Mouse (Mus musculus): ENCODE data around the gene Btrc. TPM values are rescaled to one million over a fixed set of nuclear protein-coding genes. Genes with fewer than 3 reads are reported as not detected.

Gene Btrc
- polyA plus RNA-seq, 1 experiment from 2014 or later = 43.5 TPM

GRCm38 (mm10) chr19:45529294-45529693, 165.8 kb downstream of the Btrc start:
- H3K36me3 ChIP-seq (ENCODE audit: insufficient read depth) = peaks cover 27% of the 10 kb centered on the region
- WGBS = 70% methylated on average over 5 of the region's 5 CpGs
- TF ChIP-seq CTCF (IDR thresholded peaks at IDR 0.05; ENCODE audit: low read depth) = no peak
- H3K27me3 ChIP-seq (ENCODE audit: insufficient read depth, low read length) = no peaks in the 10 kb centered on the region
- no peak overlapping the region for H3K4me3 ChIP-seq (ENCODE audit: low read depth, low read length)
- no peaks in the 10 kb centered on the region for H3K9me3 ChIP-seq (ENCODE audit: low read depth, low read length)
- peak overlapping the region; percentile 69; the same call in 1 of the 2 replicates for H3K27ac ChIP-seq (ENCODE audit: low read depth)
- ATAC-seq (ENCODE audit: insufficient read depth) (no peak), DNase-seq (no peak)
- H3K4me2 ChIP-seq = no peak overlapping the region
- H3K4me1 ChIP-seq (ENCODE audit: insufficient read depth) = no peaks in the 10 kb centered on the region; the same call in 1 of the 2 replicates
- no peak overlapping the region for H3K9ac ChIP-seq

DNA sequence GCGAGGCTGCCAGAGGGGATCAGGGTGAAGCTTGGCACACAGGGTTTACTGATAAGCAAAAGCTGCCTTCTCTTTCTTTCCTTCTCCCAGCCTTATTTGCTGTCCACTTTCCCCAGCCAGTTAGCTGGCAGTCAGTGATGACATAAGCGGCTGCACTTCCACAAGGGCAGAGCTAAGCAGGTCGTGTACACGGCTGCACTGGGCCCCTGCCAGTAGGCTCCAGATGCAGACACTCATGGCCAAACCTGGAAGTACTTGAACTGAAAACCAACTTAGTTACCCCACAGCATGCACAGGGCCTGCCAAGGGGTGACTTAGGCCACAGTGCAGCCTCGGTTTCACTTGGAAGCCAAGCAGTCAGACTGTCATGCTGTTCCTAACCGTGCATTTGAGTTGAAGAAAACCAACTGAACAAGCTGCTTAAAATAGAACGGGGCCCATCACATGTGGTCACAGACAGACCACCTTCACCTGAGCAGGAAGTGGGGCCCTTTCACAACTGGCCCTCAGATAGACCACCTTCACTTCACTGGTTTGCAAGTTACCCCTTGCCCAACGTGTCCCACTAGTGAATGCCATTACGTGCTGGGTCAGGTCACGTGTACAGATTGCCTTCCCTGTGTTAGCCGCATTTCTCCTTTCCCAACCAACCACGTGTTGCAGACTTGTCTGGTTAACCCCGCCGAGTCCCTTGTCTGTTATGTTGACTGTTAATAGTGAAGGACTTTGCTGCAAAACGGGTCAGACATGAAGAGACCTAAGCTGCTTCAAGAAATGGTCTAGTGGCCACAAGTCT, 166.9 kb downstream of the Btrc start:
- Histone ChIP-seq H3K4me3 (ENCODE audit: low read depth, low read length) (no peak overlapping the region), H3K27ac (ENCODE audit: low read depth) (peak overlapping the region; percentile 69), H3K4me2 (no peak overlapping the region), H3K36me3 (ENCODE audit: insufficient read depth) (peaks cover 24% of the 10 kb centered on the region), H3K9me3 (ENCODE audit: low read depth, low read length) (no peaks in the 10 kb centered on the region), H3K27me3 (ENCODE audit: insufficient read depth, low read length) (no peaks in the 10 kb centered on the region), H3K4me1 (ENCODE audit: insufficient read depth) (no peaks in the 10 kb centered on the region; the same call in 1 of the 2 replicates), H3K9ac (no peak overlapping the region)
- peak; percentile 53 for DNase-seq
- no peak for TF ChIP-seq CTCF (IDR thresholded peaks at IDR 0.05; ENCODE audit: low read depth)
- WGBS = 55% methylated on average over 15 of the region's 15 CpGs
- ATAC-seq (ENCODE audit: insufficient read depth) = peak; percentile 49; the same call in 1 of the 2 replicates

DNA sequence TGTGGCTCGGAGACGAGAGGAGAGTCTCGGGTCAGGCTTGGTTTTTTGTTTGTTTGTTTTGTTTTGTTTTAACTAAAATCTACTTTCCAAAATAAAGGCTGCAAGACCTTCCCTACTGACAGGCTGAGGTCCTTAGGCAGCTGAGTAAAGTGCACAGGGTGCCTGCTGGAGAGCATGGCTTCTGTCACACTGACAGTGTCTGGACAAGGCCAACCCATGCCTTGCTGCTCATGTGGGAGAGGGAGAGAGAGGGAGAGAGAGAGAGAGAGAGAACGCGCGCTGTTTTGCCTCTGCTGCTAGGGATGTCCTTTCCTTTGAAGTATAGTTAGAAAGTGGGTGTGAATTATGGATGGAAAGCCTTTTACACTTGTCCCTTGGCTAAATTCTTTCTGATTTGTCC, 168.0 kb downstream of the Btrc start:
- no peak for DNase-seq

DNA sequence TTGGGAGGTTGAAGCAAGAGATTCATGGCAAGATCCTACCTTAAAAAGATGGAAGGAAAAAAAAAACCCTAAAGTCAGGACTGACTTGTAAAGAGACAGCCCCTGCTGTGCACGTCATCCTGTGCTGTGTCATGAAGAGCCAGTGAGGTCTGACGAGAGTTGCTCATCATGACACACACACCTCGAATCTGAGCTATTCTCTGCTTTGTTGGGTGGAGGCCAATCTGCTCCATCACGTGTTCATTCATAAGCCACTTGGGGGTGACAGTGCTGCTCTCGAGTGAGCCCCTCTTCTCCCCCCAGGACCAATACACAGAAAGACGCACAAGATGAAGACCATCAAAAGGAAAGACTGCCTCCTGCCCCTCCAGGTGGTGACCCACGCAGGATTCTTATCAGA, 170.1 kb downstream of the Btrc start:
- no peak for DNase-seq
- no peaks in the 10 kb centered on the region for H3K27me3 ChIP-seq (ENCODE audit: insufficient read depth, low read length)
- no peak overlapping the region for H3K9ac ChIP-seq
- H3K36me3 ChIP-seq (ENCODE audit: insufficient read depth) = peaks cover 11% of the 10 kb centered on the region; the same call in 1 of the 2 replicates
- no peak overlapping the region for H3K4me3 ChIP-seq (ENCODE audit: low read depth, low read length)
- H3K27ac ChIP-seq (ENCODE audit: low read depth) = no peak overlapping the region
- no peaks in the 10 kb centered on the region; the same call in 1 of the 2 replicates for H3K4me1 ChIP-seq (ENCODE audit: insufficient read depth)
- no peak for TF ChIP-seq CTCF (IDR thresholded peaks at IDR 0.05; ENCODE audit: low read depth)
- no peak overlapping the region for H3K4me2 ChIP-seq
- ATAC-seq (ENCODE audit: insufficient read depth) = no peak
- H3K9me3 ChIP-seq (ENCODE audit: low read depth, low read length) = no peaks in the 10 kb centered on the region
- WGBS = 50% methylated on average over 7 of the region's 7 CpGs

More for the DNA sequence above, 168.0 kb downstream of the Btrc start:
- H3K9ac ChIP-seq = no peak overlapping the region
- ATAC-seq (ENCODE audit: insufficient read depth) = no peak
- no peak overlapping the region for H3K4me3 ChIP-seq (ENCODE audit: low read depth, low read length)
- H3K27me3 ChIP-seq (ENCODE audit: insufficient read depth, low read length) = no peaks in the 10 kb centered on the region
- H3K27ac ChIP-seq (ENCODE audit: low read depth) = no peak overlapping the region
- H3K36me3 ChIP-seq (ENCODE audit: insufficient read depth) = peaks cover 24% of the 10 kb centered on the region
- no peak for TF ChIP-seq CTCF (IDR thresholded peaks at IDR 0.05; ENCODE audit: low read depth)
- 48% methylated on average over 6 of the region's 6 CpGs for WGBS
- H3K4me1 ChIP-seq (ENCODE audit: insufficient read depth) = no peaks in the 10 kb centered on the region; the same call in 1 of the 2 replicates
- no peaks in the 10 kb centered on the region for H3K9me3 ChIP-seq (ENCODE audit: low read depth, low read length)
- H3K4me2 ChIP-seq = no peak overlapping the region

DNA sequence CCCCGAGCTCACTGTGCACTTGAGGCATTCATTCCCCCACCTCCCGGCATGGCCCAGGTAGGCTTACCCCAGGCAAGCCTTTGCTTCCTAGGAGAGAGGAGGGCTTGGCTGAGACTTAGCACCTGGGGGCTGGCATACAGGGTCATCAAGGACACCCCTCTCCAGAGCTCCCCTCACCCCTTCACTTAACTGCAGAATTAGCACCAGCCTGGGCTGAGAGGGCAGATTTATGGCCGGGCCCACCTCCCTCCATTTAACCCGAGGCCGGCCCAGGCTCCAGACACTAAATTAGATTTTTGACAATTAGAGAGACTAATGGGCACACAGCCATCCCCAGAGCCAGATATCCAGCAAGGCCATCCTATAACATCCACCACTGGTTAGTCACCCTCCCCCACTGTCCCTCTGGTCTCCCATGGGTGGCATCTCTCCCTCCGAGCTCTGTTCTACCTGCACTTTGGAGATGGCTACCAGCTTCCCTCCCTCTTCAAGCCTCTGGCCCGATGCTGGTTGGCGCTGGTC, 171.7 kb downstream of the Btrc start:
- ATAC-seq (ENCODE audit: insufficient read depth) (no peak), DNase-seq (no peak)
- H3K4me2 ChIP-seq = no peak overlapping the region
- TF ChIP-seq CTCF (IDR thresholded peaks at IDR 0.05; ENCODE audit: low read depth) = no peak
- no peak overlapping the region for H3K9ac ChIP-seq
- 69% methylated on average over 8 of the region's 8 CpGs for WGBS
- no peaks in the 10 kb centered on the region; the same call in 1 of the 2 replicates for H3K4me1 ChIP-seq (ENCODE audit: insufficient read depth)
- no peaks in the 10 kb centered on the region for H3K9me3 ChIP-seq (ENCODE audit: low read depth, low read length)
- H3K4me3 ChIP-seq (ENCODE audit: low read depth, low read length) = no peak overlapping the region
- no peak overlapping the region for H3K27ac ChIP-seq (ENCODE audit: low read depth)
- H3K36me3 ChIP-seq (ENCODE audit: insufficient read depth) = 0 out of 2 replicates have a peak, but pooled peaks cover 2% of the 10 kb centered on the region
- peaks cover 5% of the 10 kb centered on the region; the same call in 1 of the 2 replicates for H3K27me3 ChIP-seq (ENCODE audit: insufficient read depth, low read length)

GRCm38 (mm10) chr19:45535929-45536328, 172.4 kb downstream of the Btrc start:
- WGBS = 37% methylated on average over 6 of the region's 6 CpGs
- no peak for ATAC-seq (ENCODE audit: insufficient read depth)
- H3K4me3 ChIP-seq (ENCODE audit: low read depth, low read length) = no peak overlapping the region
- no peaks in the 10 kb centered on the region for H3K9me3 ChIP-seq (ENCODE audit: low read depth, low read length)
- DNase-seq = no peak
- H3K27me3 ChIP-seq (ENCODE audit: insufficient read depth, low read length) = peaks cover 11% of the 10 kb centered on the region
- TF ChIP-seq CTCF (IDR thresholded peaks at IDR 0.05; ENCODE audit: low read depth) = no peak
- H3K9ac ChIP-seq = no peak overlapping the region
- no peak overlapping the region for H3K4me2 ChIP-seq
- H3K4me1 ChIP-seq (ENCODE audit: insufficient read depth) = peaks cover 1% of the 10 kb centered on the region; the same call in 1 of the 2 replicates
- no peak overlapping the region for H3K27ac ChIP-seq (ENCODE audit: low read depth)
- H3K36me3 ChIP-seq (ENCODE audit: insufficient read depth) = no peaks in the 10 kb centered on the region

- Histone ChIP-seq H3K4me3 (ENCODE audit: low read depth, low read length) (no peak overlapping the region), H3K27ac (ENCODE audit: low read depth) (no peak overlapping the region), H3K27me3 (ENCODE audit: insufficient read depth, low read length) (peaks cover 26% of the 10 kb centered on the region), H3K9ac (no peak overlapping the region), H3K36me3 (ENCODE audit: insufficient read depth) (no peaks in the 10 kb centered on the region), H3K4me2 (no peak overlapping the region), H3K9me3 (ENCODE audit: low read depth, low read length) (no peaks in the 10 kb centered on the region), H3K4me1 (ENCODE audit: insufficient read depth) (peaks cover 2% of the 10 kb centered on the region; the same call in 1 of the 2 replicates)
- 36% methylated on average over 1 of the region's 1 CpGs for WGBS
- DNase-seq (peak; percentile 70), ATAC-seq (ENCODE audit: insufficient read depth) (no peak)
- TF ChIP-seq CTCF (IDR thresholded peaks at IDR 0.05; ENCODE audit: low read depth) = peak; percentile 78
These were observed 174.0 kb downstream of the Btrc start for GRCm38 (mm10) chr19:45537505-45537904.

Measured in lung, embryonic 14.5 days (tissue).